Mouse (Mus musculus): ENCODE results near the gene 4930452B06Rik.

The 4930452B06Rik gene

GRCm38 (mm10) chr14:8451117-8451516 lies 214.9 kb downstream of the 4930452B06Rik start:
- DNase-seq (ENCODE audit: low read depth, low spot score) = no peak

GRCm38 (mm10) chr14:8450342-8450741 lies 215.7 kb downstream of the 4930452B06Rik start:
- DNase-seq (ENCODE audit: low read depth, low spot score) = no peak

DNA sequence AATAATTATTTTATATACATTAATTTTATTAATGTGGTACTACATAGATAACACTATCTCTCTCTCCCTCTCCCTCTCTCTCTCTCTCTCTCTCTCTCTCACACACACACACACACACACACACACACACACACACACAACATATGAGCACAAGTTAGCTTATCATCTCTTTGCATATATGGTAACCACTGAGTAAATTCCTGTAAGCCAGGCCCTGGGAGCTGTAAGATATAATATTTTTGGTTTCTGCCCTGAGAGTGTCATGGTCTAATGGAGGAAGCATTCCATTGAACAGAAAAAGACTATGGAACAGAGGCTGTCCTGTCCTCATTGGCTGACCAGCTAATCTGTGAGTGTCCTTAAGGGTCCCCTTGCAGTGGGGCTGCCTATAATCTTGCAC lies 216.7 kb downstream of the 4930452B06Rik start:
- no peak for DNase-seq (ENCODE audit: low read depth, low spot score)

- no peak for DNase-seq (ENCODE audit: low read depth, low spot score)
Observed at GRCm38 (mm10) chr14:8447352-8447751, 218.7 kb downstream of the 4930452B06Rik start.

GRCm38 (mm10) chr14:8444363-8444762 lies 221.7 kb downstream of the 4930452B06Rik start:
- no peak for DNase-seq (ENCODE audit: low read depth, low spot score)

DNA sequence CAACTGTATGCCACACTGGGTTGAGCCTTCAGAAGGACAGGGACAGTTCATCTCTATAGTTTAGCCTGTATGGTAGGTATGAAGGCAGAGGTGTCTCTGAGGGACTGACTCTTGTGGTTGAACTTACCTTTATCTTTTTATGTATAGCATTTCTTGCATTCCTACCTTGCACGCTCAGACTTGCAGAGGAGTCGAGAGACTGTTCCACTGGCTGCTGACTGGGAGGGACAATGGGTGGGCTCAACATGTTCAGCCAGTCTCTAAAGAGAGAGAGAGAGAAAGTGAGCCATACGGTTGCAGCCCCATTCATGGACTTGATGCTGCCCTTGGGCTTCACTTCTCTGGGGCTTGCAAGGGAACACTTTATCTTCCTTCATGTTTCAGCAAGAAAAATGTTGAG lies 223.3 kb downstream of the 4930452B06Rik start:
- no peak for DNase-seq (ENCODE audit: low read depth, low spot score)

GRCm38 (mm10) chr14:8441623-8442022 lies 224.4 kb downstream of the 4930452B06Rik start:
- no peak for DNase-seq (ENCODE audit: low read depth, low spot score)

- no peak for DNase-seq (ENCODE audit: low read depth, low spot score)
Observed at GRCm38 (mm10) chr14:8430611-8431230, 235.3 kb downstream of the 4930452B06Rik start.

DNA sequence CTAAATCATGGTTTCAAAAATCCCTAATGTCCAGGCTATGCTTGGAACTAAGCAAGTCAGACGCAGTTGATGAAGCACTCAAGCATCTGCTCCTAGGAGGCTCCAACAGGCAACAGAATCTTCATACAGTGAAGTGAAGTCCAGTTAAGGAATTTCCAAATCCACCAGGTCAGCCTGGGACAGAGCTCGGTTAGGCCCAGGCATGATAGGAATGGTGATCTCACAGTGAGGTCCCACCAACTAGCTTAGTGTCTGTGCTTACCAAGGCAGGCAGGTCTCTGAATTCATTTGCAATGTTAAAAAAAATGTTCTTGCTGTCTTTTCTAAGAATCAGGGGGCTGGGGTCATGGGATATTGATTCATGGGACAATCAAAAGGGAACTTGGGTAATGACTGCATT lies 236.3 kb downstream of the 4930452B06Rik start:
- DNase-seq (ENCODE audit: low read depth, low spot score) = no peak

GRCm38 (mm10) chr14:8422833-8423232 lies 243.2 kb downstream of the 4930452B06Rik start:
- DNase-seq (ENCODE audit: low read depth, low spot score) = no peak

DNA sequence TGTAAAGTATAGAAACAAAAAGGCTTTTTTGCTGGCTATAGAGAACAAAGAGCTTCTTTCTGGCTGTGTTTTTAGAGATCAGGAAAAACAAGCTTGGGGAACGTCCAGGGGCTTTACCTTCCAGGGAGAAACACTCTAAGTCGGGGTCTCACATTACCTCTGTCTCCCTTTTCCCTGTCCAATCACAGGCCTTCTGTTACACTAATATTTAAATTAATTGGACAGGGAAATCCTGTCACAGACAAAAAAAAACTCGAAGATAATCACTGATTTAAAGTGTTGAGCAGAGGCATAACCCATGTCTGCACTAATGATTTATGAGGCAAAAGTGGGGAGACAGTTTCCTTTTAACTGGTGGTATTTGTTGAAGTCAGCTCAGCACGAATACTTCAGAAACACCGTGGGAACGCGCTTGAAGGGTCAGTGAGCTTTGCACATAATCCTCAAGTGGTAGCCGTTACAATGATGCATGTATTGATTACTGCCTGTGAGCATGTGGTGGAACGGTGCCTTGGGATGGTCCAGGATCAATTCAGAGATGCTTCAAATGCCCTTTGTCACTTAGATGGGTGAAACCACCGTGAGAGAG lies 244.7 kb downstream of the 4930452B06Rik start:
- peak; percentile 35 for DNase-seq (ENCODE audit: low read depth, low spot score)

- DNase-seq (ENCODE audit: low read depth, low spot score) = no peak
Observed at GRCm38 (mm10) chr14:8418610-8419009, 247.4 kb downstream of the 4930452B06Rik start.

- no peak for DNase-seq (ENCODE audit: low read depth, low spot score)
Observed at GRCm38 (mm10) chr14:8405946-8406345, 260.1 kb downstream of the 4930452B06Rik start.

- no peak for DNase-seq (ENCODE audit: low read depth, low spot score)
Observed at GRCm38 (mm10) chr14:8403310-8403709, 262.7 kb downstream of the 4930452B06Rik start.

GRCm38 (mm10) chr14:8398507-8398906 lies 267.5 kb downstream of the 4930452B06Rik start:
- DNase-seq (ENCODE audit: low read depth, low spot score) = no peak

GRCm38 (mm10) chr14:8395690-8396287 lies 270.3 kb downstream of the 4930452B06Rik start:
- peak; percentile 37 for DNase-seq (ENCODE audit: low read depth, low spot score)

DNA sequence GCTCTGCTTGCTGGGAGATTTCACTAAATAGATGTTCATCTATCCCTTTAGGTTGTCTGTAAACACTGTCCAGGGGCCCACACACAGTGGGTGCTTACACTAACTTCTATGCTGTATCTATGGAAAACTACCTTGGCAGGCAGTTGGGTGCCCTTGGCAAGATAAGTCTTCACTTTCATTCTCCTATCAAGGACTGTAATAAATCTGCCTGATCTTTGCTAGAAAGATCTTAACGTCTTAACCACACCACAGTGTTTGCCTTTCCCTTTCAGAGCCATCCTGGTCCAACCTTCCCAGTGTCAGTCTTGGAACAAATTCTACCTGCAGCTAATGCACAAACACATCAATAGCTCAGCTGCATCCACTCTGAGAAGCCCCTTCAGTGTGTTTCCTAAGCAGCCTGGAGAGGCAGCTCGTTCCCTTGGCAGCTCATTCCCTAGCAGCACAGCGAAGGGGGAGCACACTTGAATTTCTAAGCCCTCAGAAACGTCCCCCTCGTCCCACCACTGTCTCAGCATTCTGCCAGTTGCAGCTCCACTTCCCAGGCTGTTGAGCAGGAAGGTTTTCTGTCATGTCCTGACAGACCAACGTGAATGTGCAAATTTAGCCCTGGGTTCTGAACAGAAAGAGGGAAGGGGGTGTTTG lies 273.7 kb downstream of the 4930452B06Rik start:
- no peak for DNase-seq (ENCODE audit: low read depth, low spot score)
